Mouse (Mus musculus) limb, embryonic 10.5 days (tissue): Measurements from ENCODE around the gene Krt8. TPM values are rescaled to one million over a fixed set of nuclear protein-coding genes. Genes with fewer than 3 reads are reported as not detected.

Experiments
- DNase-seq: peaks from one replicate; pipeline ENCODE4 v3.0.0-alpha.2; 2017; ENCODE audit warnings: low spot score
- H3K27ac ChIP-seq: fragments of 300-500 bp; sonication (generic); 2 replicates; pipeline ENCODE4 v1.5.1; 2016; ENCODE audit warnings: mild to moderate bottlenecking
- H3K27me3 ChIP-seq: fragments of 300-500 bp; sonication (generic); 2 replicates; pipeline ENCODE4 v1.6.1; 2016; ENCODE audit warnings: low read depth, mild to moderate bottlenecking; ENCODE audit not compliant: poor library complexity, severe bottlenecking
- H3K36me3 ChIP-seq: fragments of 300-500 bp; sonication (generic); 2 replicates; pipeline ENCODE4 v1.6.1; 2016; ENCODE audit warnings: mild to moderate bottlenecking, moderate library complexity
- H3K4me1 ChIP-seq: fragments of 300-500 bp; sonication (generic); 2 replicates; pipeline ENCODE4 v1.6.1; 2016
- H3K4me3 ChIP-seq: fragments of 300-500 bp; sonication (generic); 2 replicates; pipeline ENCODE4 v1.5.1; 2016; ENCODE audit warnings: mild to moderate bottlenecking, moderate library complexity
- H3K9me3 ChIP-seq: fragments of 300-500 bp; sonication (generic); replicated peaks from 2 replicates; pipeline ENCODE4 v1.6.1; 2016; ENCODE audit warnings: mild to moderate bottlenecking
- WGBS: fragments of 180-500 bp; shearing (Covaris S2); methylation state at CpG from one replicate; pipeline ENCODE4 v1.1.7; 2016; 5-methylcytosine and 5-hydroxymethylcytosine counted together
- polyA plus RNA-seq: library from polyadenylated mRNA; unstranded; fragments of >200 nt; fragmentation: Nextera tagmentation; extraction: Ambion mirVana; gene quantifications from 2 replicates; pipeline ENCODE4 v1.2.1, GENCODE M21; 2016

The Krt8 gene
- polyA plus RNA-seq, 1 experiment from 2014 or later: 29.3 TPM

GRCm38 (mm10) chr15:102023888-102024287, 19.6 kb upstream of the Krt8 start:
- no peak overlapping the region for H3K4me3 ChIP-seq
- H3K9me3 ChIP-seq: no peaks in the 10 kb centered on the region
- H3K4me1 ChIP-seq: peaks cover 32% of the 10 kb centered on the region
- H3K27ac ChIP-seq: 0 out of 2 replicates have a peak overlapping the region, but pooled peaks have one; percentile 25
- no peaks in the 10 kb centered on the region for H3K36me3 ChIP-seq
- H3K27me3 ChIP-seq: peaks cover 62% of the 10 kb centered on the region
- no peak for DNase-seq
- 71% methylated on average over 8 of the region's 8 CpGs for WGBS

DNA sequence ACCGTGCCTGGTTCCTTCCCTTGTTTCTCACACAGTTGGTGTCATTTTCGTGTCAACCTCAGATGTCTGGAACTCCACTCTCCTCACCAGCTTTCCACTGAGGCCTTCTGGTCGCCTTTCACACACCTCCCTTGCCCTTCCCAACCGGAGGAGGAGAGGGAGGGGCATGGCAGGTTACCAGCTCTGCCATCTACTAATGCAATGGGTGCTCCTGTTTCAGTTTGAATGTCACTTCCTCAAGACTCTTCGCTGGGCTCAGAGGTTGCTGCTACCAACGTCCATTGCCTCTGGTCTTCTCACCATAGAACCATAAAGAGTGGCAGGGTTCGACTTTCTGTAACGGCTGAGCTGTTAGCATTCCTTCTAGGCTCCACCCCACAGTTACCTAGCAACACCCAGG, 18.2 kb upstream of the Krt8 start:
- no peak for DNase-seq
- H3K4me1 ChIP-seq: peaks cover 27% of the 10 kb centered on the region
- H3K27me3 ChIP-seq: peaks cover 48% of the 10 kb centered on the region
- H3K4me3 ChIP-seq: no peak overlapping the region
- no peak overlapping the region for H3K27ac ChIP-seq
- H3K36me3 ChIP-seq: no peaks in the 10 kb centered on the region
- no peaks in the 10 kb centered on the region for H3K9me3 ChIP-seq
- 31% methylated on average over 8 of the region's 8 CpGs for WGBS

- no peaks in the 10 kb centered on the region for H3K9me3 ChIP-seq
- no peak overlapping the region for H3K27ac ChIP-seq
- H3K4me1 ChIP-seq: peaks cover 39% of the 10 kb centered on the region
- H3K36me3 ChIP-seq: no peaks in the 10 kb centered on the region
- no peak overlapping the region for H3K4me3 ChIP-seq
- peaks cover 6% of the 10 kb centered on the region; the same call in 1 of the 2 replicates for H3K27me3 ChIP-seq
- 12% methylated on average over 7 of the region's 7 CpGs for WGBS
- DNase-seq: peak; percentile 56
Observed at GRCm38 (mm10) chr15:102017918-102018463, 13.7 kb upstream of the Krt8 start.

DNA sequence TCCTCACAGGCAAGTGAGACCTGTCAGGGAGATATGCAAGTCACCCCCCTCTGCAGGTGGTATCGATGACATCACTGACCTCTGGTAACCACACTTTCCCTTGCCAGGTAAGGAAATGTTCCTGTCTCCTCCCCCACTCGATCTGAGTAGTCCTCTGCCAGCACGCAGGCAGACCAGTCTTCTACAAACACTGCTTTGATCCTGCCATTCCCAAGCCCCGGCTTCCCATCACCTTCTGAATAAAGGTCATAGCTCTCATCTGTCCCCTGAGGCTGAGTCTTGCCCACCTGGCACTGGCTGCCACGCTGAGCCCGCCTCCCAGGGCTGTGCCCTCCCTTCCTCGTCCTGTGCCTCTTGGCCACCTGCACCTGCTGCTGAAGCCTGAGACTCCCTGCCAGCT, 12.5 kb upstream of the Krt8 start:
- peaks cover 39% of the 10 kb centered on the region for H3K4me1 ChIP-seq
- WGBS: 14% methylated on average over 7 of the region's 7 CpGs
- no peak for DNase-seq

GRCm38 (mm10) chr15:102016096-102016495, 11.8 kb upstream of the Krt8 start:
- no peak overlapping the region for H3K4me3 ChIP-seq
- H3K4me1 ChIP-seq: peaks cover 39% of the 10 kb centered on the region
- no peak overlapping the region for H3K27ac ChIP-seq
- H3K27me3 ChIP-seq: peaks cover 11% of the 10 kb centered on the region
- no peaks in the 10 kb centered on the region for H3K9me3 ChIP-seq
- no peaks in the 10 kb centered on the region for H3K36me3 ChIP-seq
- WGBS: 13% methylated on average over 3 of the region's 3 CpGs
- no peak for DNase-seq

More for the DNA sequence above, 12.5 kb upstream of the Krt8 start:
- Histone ChIP-seq H3K27me3 (peaks cover 11% of the 10 kb centered on the region), H3K36me3 (no peaks in the 10 kb centered on the region), H3K27ac (no peak overlapping the region), H3K9me3 (no peaks in the 10 kb centered on the region), H3K4me3 (no peak overlapping the region)

- Histone ChIP-seq H3K9me3 (no peaks in the 10 kb centered on the region), H3K27ac (no peak overlapping the region), H3K36me3 (no peaks in the 10 kb centered on the region), H3K27me3 (peaks cover 11% of the 10 kb centered on the region), H3K4me1 (peaks cover 44% of the 10 kb centered on the region), H3K4me3 (no peak overlapping the region)
- 55% methylated on average over 4 of the region's 4 CpGs for WGBS
- no peak for DNase-seq
Observed at GRCm38 (mm10) chr15:102014848-102015247, 10.6 kb upstream of the Krt8 start.

DNA sequence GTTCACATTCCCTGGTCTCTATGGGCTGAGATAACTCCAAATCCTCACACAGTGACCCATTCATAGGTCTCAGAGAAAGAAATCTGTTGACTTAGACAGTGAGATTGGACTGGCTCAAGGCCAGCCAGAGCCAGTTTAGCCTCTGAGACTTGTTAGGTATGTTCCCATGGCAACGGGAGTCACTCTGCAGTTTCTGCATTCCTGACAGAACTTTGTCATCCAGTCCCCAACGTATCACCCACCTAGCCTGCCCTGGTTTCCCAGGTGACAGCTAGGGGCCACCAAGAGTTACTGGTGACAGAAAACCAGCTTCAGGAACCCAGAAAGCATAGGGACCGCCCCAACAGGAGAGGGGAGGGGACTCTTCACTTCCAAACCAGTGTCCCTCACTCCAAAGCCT, 9.4 kb upstream of the Krt8 start:
- Histone ChIP-seq H3K4me1 (peaks cover 44% of the 10 kb centered on the region), H3K27ac (0 out of 2 replicates have a peak overlapping the region, but pooled peaks have one; percentile 12), H3K27me3 (peaks cover 15% of the 10 kb centered on the region), H3K4me3 (no peak overlapping the region), H3K9me3 (no peaks in the 10 kb centered on the region), H3K36me3 (no peaks in the 10 kb centered on the region)
- no peak for DNase-seq
- 46% methylated on average over 3 of the region's 3 CpGs for WGBS

- WGBS: 52% methylated on average over 4 of the region's 4 CpGs
- Histone ChIP-seq H3K27ac (no peak overlapping the region), H3K9me3 (no peaks in the 10 kb centered on the region)
Observed at GRCm38 (mm10) chr15:102012260-102012765, 8.0 kb upstream of the Krt8 start.

DNA sequence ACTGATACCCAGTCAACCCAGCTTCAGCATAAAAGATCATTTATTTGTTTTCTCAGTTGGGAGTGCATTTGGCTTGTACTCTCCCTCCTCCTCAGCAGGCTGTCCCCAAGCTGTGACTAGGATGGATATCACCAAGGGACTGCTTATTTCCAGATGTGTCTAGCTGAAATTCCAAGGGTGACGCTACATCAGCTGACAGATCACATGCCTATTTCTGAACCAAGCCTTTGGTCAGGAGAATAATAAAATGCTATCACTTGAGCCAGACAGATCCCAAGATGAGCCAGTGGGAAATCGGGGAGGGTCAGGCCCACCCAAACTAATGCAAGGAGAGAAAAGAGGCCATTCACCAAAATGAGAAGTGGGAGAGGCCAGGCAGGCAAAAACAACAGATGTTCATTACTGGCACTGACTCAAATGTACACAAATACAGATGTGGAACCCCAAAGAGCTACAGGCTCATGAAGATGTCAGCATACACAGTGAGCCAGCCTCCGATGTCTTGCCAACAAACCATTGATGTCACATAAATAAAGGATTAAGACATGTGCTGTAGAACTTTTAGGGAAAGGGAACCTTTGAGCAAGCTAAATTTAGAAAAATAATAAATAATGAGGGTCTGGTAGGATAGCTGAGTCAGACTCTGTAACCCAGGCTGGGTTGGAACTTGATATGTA, 6.4 kb upstream of the Krt8 start:
- no peaks in the 10 kb centered on the region for H3K9me3 ChIP-seq
- peaks cover 35% of the 10 kb centered on the region for H3K27me3 ChIP-seq
- no peak overlapping the region for H3K4me3 ChIP-seq
- DNase-seq: no peak
- peaks cover 46% of the 10 kb centered on the region for H3K4me1 ChIP-seq
- 77% methylated on average over 3 of the region's 3 CpGs for WGBS
- no peak overlapping the region for H3K27ac ChIP-seq
- no peaks in the 10 kb centered on the region for H3K36me3 ChIP-seq

More at GRCm38 (mm10) chr15:102012260-102012765, 8.0 kb upstream of the Krt8 start:
- Histone ChIP-seq H3K36me3 (no peaks in the 10 kb centered on the region), H3K4me3 (no peak overlapping the region), H3K27me3 (peaks cover 26% of the 10 kb centered on the region), H3K4me1 (peaks cover 47% of the 10 kb centered on the region)
- DNase-seq: no peak

DNA sequence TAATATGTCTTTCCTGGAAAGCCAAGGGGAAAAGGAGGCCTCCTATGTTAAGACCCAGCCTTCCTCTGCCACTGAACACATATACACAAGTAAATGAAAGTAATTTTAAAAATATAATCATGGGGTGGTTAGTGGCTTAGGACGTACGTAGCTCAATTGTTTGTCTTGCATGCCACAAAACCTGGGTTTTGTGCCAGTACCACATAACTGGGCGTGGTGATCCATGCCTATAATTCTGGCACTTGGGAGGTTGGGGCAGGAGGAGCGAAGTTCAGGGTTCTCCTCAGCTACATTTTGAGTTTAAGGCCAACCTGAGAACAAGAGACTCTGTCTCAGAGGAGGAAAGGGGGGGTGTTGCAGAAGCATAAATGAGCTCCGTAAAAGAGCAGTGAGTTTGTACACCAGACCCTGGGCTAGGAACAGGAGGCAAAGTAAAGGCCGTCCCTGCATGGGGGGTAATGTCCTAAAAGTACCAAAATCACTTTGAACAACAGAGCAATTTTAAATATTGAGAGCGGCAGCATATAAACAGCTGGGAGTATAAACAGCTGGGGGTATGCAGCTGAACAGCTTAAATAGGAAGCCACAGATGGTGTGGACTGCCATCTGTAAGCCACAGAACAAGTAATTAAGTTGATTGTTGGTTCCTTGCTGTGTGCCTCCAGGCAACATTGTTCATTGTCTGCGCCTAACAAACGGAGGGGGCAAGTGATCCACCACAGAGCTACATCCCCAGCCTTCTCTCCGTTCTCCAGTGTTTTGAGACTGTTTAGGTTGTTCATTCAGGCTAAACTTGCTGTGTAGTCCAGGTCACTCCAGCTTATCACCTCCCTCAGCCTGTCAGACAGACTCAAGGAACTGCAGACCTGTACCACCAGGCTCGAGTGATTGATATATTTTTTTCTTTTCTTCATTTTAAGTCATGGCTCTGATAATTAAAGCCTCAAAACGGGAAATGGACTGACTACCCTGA, 3.1 kb upstream of the Krt8 start:
- Histone ChIP-seq H3K4me3 (no peak overlapping the region), H3K4me1 (peaks cover 60% of the 10 kb centered on the region), H3K27me3 (peaks cover 63% of the 10 kb centered on the region), H3K9me3 (no peaks in the 10 kb centered on the region), H3K27ac (0 out of 2 replicates have a peak overlapping the region, but pooled peaks have one; percentile 3), H3K36me3 (no peaks in the 10 kb centered on the region)
- WGBS: 60% methylated on average over 12 of the region's 12 CpGs
- no peak for DNase-seq

DNA sequence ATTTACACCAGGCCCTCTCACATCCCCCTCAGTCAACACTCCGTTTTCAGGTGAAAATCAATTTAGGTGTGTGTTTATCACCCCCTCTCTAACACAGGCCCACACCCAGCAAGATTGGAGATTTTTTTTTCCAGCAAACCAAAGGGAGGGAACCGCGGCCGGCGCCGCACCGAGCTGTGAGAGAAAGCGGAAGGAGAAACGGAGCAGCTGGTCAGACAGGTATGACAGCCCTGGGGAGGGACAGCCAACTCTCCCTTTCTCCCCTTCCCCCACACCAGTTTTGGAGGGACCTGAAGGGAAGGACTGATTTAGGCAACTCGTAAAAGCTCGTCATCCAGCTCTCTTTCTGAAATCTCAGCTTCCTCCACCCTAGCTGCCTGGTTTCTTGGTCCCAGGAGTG, 2.0 kb upstream of the Krt8 start:
- peaks cover 64% of the 10 kb centered on the region for H3K4me1 ChIP-seq

GRCm38 (mm10) chr15:102005290-102005689, 1.0 kb upstream of the Krt8 start:
- Histone ChIP-seq H3K4me3 (no peak overlapping the region), H3K9me3 (no peaks in the 10 kb centered on the region), H3K27ac (no peak overlapping the region), H3K27me3 (peaks cover 80% of the 10 kb centered on the region), H3K36me3 (no peaks in the 10 kb centered on the region), H3K4me1 (peaks cover 60% of the 10 kb centered on the region)
- no peak for DNase-seq
- 48% methylated on average over 4 of the region's 4 CpGs for WGBS

More for the DNA sequence above, 2.0 kb upstream of the Krt8 start:
- DNase-seq: no peak
- H3K9me3 ChIP-seq: no peaks in the 10 kb centered on the region
- no peaks in the 10 kb centered on the region for H3K36me3 ChIP-seq
- WGBS: 15% methylated on average over 11 of the region's 11 CpGs
- H3K4me3 ChIP-seq: no peak overlapping the region
- no peak overlapping the region for H3K27ac ChIP-seq
- peaks cover 70% of the 10 kb centered on the region for H3K27me3 ChIP-seq
